7 mouse cellular contexts compared by ENCODE assay signal in genomic region chr8:122229819-122230711, GRCm38 (mm10). TPM values are rescaled to one million over a fixed set of nuclear protein-coding genes. Genes with fewer than 3 reads are reported as not detected.
DNase-seq lines count a peak whose midpoint lies in the region; ATAC-seq lines count a peak whose summit lies in the region.

No protein-coding gene starts in this region.

- H3K27me3 ChIP-seq in heart, embryonic 10.5 days (ENCODE audit: insufficient read depth, poor library complexity, severe bottlenecking), result peaks cover 76% of the 10 kb centered on the region
- H3K27me3 ChIP-seq in midbrain, embryonic 14.5 days (ENCODE audit: control insufficient read depth, insufficient read depth, low read length), result peaks cover 29% of the 10 kb centered on the region; the same call in 1 of the 2 replicates

- WGBS in heart, embryonic 10.5 days, result under 1% methylated on average over 80 of the region's 98 CpGs
- 1% methylated on average over 83 of the region's 98 CpGs for WGBS in midbrain, embryonic 14.5 days

- peak overlapping the region; percentile 42 for H3K9ac ChIP-seq in midbrain, embryonic 14.5 days (replicated peaks; ENCODE audit: low read length)

- H3K4me3 ChIP-seq in heart, embryonic 10.5 days, result peak overlapping the region; percentile 73
- peak overlapping the region; percentile 42 for H3K4me3 ChIP-seq in midbrain, embryonic 14.5 days (replicated peaks; ENCODE audit: low read depth, low read length)

- no peak for ATAC-seq in midbrain, embryonic 14.5 days (ENCODE audit: low FRiP score, low TSS enrichment)

- H3K27ac ChIP-seq in heart, embryonic 10.5 days, result peak overlapping the region; percentile 87
- no peak overlapping the region for H3K27ac ChIP-seq in midbrain, embryonic 14.5 days (replicated peaks; ENCODE audit: low read depth, low read length)

- H3K4me1 ChIP-seq in heart, embryonic 10.5 days, result peaks cover 75% of the 10 kb centered on the region
- H3K4me1 ChIP-seq in midbrain, embryonic 14.5 days (ENCODE audit: control insufficient read depth, insufficient read depth, low read length), result peaks cover 4% of the 10 kb centered on the region; the same call in 1 of the 2 replicates

- peak overlapping the region; percentile 85 for H3K4me2 ChIP-seq in midbrain, embryonic 14.5 days (ENCODE audit: low read length)

- H3K9me3 ChIP-seq in heart, embryonic 10.5 days, result no peaks in the 10 kb centered on the region
- H3K9me3 ChIP-seq in midbrain, embryonic 14.5 days (ENCODE audit: control insufficient read depth, low read length), result no peaks in the 10 kb centered on the region

- DNase-seq in urinary bladder, postnatal 25 days (ENCODE audit: low spot score), result peak; percentile 16
- no peak for DNase-seq in urinary bladder, postnatal 4 days (ENCODE audit: low spot score in 2 of 2)
- DNase-seq in embryo, embryonic 10 days (ENCODE audit: low spot score), result peak; percentile 23
- no peak for DNase-seq in heart, embryonic 10.5 days (ENCODE audit: low spot score)
- DNase-seq in kidney, postnatal 14 days, result peak; percentile 23
- DNase-seq in midbrain, embryonic 14.5 days, result peak; percentile 25
- DNase-seq in thymus, adult 18-20 months, result no peak

- no peaks in the 10 kb centered on the region for H3K36me3 ChIP-seq in heart, embryonic 10.5 days
- H3K36me3 ChIP-seq in midbrain, embryonic 14.5 days (ENCODE audit: control insufficient read depth, insufficient read depth, low read length), result no peaks in the 10 kb centered on the region

RNA-seq across cellular contexts. Expression of gene Zfpm1, which starts 51.9 kb away (rescaled TPM):
- 5.7 and 12.8 TPM in 2 replicates for polyA plus RNA-seq in heart, embryonic 10.5 days (2016; fragmentation: Nextera tagmentation; extraction: Ambion mirVana)
- polyA plus RNA-seq in midbrain, embryonic 14.5 days (2014; fragmentation: Nextera tagmentation; extraction: Ambion mirVana), result 2.3 TPM in 2 replicates

Comparison
In these comparisons a context has a peak if more than half of its experiments do, and no peak if none do; other contexts are left out.
1. DNase-seq: peak in urinary bladder, postnatal 25 days (single experiment), embryo, embryonic 10 days (single experiment), kidney, postnatal 14 days (single experiment) and midbrain, embryonic 14.5 days (single experiment); none in urinary bladder, postnatal 4 days (0 of 2), heart, embryonic 10.5 days (single experiment) and thymus, adult 18-20 months (0 of 2).